Mouse (Mus musculus) megakaryocyte, adult 5-6 weeks (primary cell): Measurements from ENCODE around the gene Rpl19. TPM values are rescaled to one million over a fixed set of nuclear protein-coding genes. Genes with fewer than 3 reads are reported as not detected.

Experiments used
- ATAC-seq: 2 replicates; pipeline ENCODE4 v1.8.0; 2016; ENCODE audit warnings: mild to moderate bottlenecking, inconsistent platforms; ENCODE audit not compliant: poor library complexity, severe bottlenecking
- total RNA-seq, 2 experiments: library from RNA; stranded (forward) in 1 of 2; stranded (reverse) in 1 of 2; fragments of 153-499, 151-499 nt in 1 of 2; fragments of 221-1000, 200-1000 nt in 1 of 2; gene quantifications; 2 replicates each; pipeline versions ENCODE4 v1.2.3 to v1.2.4; 2015 to 2017

The Rpl19 gene
- total RNA-seq (2015) (2,687 and 2,729 TPM in 2 replicates), total RNA-seq (2017) (1,233 and 1,246 TPM in 2 replicates)

DNA sequence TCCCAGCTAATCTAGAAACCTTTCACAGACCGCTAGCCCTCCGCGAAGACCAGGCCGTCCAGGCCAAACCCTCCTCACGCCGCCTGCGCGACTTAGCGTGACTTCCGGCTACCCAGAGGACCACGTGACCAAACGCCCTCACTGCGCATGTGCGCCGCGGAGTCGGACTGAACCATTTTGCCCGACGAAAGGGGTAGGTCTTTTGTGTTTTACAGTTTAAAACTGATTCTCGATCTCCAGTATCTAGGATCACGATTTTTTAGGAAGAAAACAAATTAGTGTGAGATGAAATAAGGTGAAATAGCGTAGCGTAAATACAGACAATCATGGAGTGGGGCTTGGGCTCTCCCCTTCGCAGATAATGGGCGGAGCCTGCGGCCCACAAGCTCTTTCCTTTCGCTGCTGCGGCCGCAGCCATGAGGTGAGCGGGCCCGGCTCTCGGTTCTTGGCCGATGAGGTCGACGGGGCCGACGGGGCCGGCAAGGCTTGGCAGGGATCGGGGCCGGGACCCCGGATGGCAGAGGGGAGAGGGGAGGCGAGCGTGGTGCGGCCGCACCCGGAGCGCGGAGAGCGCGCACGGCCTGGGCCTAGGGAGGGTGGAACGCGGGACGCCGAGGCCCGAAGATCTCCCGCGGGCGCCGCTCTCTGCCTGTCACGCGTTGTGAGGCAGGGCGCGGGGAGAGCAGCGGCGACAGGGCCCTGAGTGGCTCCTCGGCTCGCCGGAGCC, at the start of gene Rpl19:
Rpl19 (plus strand) TSS at position 141 of the 727 bp plus-strand sequence.
- peak; percentile 86 for ATAC-seq

DNA sequence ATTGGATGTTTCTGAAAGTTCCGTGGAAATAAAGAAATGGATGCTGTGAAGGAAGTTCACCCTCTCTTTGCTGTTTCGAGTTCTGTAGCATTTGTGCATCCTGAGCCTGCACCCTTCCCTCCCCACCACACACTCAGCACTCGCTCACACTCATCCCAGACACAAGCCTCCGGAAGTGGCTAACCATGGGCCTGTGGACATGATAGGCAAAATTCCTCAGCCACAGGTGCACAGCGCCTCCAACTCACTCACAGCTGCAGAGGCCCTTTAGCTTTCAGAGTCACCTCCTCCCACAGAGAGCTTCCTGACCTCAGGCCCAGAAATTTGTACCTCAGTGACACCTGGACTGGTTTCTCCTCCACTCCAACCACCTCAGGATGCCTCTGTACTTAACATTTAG, 48.7 kb upstream of the Rpl19 start:
- no peak for ATAC-seq

DNA sequence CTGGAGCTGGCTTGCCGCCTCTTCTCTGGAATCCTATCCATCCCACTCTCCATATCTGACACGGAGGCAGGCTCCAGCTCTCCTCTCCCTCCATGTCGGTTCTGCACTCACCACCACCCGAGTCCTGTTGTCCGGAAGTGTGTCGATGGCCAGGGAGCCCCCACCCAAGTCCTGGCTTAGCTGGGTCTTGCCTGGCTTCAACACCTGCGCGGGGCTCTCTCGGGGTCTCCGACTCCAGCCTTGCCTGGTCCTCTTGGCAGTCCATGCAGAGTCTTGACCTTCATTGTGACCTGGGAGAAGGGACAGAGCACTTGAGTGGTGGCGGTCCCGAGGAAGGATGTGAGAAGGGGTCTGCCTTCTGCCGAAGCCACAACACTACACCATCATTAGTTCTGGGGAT, 48.1 kb upstream of the Rpl19 start:
- no peak for ATAC-seq

DNA sequence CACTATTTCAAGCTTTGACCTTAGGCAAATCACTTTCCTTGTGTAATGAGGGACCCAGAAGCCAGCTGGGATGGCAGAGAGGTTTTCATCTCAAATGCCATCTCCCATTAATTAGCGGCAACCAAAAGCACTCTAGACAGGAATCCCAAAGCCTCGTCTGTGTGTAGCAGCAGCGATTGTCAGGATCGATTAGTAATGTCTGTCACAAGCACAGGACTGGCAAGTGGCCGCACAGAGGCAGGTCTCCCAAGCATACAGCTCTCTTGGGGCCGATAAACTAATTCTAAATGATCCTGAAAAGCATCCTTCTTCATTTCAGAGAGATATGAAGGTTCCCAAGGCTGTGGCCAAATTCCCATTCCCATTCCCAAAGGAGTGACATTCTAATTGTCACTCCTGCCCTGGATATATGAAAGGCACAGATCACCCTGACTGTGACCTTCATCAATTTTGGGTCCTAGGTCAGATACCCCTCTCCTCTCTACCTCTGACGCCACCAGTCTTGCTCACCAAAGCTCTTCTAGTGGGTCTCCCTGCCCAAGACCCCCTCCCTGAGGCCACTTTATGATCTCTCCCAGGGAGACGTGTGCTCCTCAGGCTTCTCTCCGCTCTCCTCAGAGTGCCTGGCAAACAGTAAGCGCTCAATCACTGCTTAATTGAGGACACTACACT, 46.5 kb upstream of the Rpl19 start:
- no peak for ATAC-seq

DNA sequence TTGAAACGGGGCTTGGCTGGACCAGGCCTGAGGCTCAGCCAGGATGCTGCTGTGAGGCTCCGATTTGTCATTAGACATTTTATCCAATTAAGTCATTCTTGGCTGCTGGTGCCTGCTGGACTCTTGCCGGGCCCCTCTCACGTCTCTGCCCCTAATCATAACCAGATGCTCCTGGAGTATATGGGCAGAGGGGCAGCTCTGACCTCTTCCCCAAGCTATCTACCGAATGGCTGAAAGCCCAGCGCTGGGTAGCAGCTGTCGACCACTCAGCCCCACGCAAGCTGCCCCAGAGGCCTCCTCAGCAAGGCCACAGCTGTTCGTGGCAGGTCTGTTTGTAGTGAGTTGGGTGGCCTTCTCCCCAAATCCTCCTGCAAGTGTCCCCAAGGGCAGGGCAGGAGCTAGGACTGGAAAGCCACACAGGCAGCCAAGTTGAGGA, 46.0 kb upstream of the Rpl19 start:
- no peak for ATAC-seq

DNA sequence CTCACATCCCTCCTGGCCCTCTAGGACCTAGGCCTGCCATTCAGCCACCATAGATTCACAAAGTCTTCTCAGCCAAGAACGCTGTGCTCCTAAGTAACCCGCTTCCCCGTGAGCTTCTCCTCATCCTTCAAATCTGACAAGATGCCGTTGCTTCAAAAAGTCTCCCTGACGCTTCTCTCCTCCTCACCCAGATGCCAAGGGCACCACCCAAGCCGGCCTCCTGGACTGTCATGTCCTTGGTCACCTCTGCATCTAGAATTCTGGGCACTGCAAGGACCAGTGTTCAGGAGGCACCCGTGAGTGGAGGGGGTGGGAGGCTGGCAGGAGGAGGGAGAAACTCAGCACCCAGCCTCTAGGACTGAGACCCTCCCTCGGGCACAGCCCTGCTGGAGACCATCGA, 43.8 kb upstream of the Rpl19 start:
- no peak for ATAC-seq

DNA sequence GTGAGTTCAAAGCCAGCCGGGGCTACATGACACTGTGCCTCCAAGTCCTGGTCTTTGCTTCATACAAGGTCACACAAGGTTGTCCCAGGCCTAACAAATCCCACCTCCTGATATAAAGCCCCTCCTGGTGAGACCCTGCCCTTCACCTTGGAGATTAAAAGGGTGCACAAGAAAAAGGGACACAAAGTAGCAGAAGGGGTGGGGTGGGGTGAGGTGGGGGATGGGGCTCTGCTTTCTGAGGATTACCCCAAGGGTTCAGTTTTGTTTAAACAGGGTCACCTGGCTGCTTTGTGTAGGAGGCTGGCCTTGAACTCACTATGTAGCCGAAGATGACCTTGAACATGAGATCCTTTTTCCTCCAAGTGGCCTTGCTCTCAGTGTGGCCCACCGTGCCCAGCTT, 43.0 kb upstream of the Rpl19 start:
- no peak for ATAC-seq

DNA sequence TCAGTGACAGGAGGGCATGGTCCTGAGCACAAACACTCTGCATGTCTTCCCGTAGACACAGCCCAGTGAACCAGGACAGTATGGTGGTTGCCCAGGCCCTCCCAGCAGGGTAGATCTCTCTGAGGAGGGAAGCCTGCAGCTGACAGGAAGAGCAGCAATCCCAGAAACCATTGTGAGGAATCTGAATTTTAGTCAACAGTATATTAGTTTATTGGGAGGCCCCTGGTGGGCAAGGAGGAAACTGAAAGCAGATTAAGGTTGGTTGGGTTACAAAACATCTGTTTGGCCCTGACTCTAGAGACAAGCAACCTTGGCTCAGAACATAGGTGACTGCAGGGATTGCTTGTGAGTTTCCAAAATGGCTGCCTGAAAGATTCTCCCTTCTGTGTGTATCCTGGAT, 42.5 kb upstream of the Rpl19 start:
- no peak for ATAC-seq

DNA sequence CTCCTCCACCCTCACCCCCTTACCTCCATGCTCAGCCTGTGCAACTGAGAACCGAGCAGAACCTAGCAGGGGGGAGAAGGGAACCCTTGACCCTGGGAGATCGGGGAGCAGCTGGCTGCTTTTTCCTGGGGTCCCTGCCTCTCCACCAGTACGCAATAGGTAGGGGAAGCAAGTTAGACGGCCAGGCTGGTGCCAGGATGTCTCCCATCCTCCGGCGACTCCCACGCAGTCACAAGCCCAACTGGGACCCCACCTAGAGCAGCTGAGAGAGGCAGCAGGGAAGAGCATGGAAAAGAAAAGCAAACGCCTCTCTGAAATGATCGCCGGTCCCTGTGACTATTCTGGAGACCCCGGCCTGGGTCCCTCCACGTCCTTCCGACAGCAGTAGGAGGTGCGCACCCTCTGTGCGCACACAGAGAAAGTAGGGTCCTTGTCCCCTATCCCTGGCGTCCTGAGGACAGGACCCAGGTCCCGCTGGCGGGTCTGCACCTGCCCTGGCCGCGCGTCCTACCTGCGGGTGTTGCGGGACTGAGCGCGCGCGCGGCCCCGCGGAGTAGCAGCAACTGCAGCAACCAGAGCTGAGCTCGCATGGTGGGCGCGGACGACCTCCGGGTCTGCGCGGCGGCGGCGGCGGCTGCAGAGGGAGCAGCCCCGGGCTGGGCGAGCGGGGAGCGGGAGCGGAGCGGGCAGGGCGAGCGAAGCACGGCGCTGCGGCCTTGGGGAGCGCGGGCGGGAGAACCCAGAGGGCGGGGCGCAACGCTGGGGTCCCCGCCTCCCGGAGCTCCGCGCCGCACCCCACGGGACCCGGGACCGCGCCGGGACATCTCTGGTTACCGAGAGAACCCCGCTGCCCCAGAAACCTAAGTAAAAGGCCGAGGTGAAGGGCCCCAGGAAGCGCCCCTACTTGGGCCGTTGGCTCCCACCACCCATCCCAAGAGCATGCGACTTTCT, 40.5 kb upstream of the Rpl19 start, which contains the start of gene Plxdc1:
Plxdc1 (minus strand) TSS at position 718 of the 951 bp plus-strand sequence.
- 0 out of 2 replicates have a peak, but pooled peaks have one; percentile 17 for ATAC-seq

DNA sequence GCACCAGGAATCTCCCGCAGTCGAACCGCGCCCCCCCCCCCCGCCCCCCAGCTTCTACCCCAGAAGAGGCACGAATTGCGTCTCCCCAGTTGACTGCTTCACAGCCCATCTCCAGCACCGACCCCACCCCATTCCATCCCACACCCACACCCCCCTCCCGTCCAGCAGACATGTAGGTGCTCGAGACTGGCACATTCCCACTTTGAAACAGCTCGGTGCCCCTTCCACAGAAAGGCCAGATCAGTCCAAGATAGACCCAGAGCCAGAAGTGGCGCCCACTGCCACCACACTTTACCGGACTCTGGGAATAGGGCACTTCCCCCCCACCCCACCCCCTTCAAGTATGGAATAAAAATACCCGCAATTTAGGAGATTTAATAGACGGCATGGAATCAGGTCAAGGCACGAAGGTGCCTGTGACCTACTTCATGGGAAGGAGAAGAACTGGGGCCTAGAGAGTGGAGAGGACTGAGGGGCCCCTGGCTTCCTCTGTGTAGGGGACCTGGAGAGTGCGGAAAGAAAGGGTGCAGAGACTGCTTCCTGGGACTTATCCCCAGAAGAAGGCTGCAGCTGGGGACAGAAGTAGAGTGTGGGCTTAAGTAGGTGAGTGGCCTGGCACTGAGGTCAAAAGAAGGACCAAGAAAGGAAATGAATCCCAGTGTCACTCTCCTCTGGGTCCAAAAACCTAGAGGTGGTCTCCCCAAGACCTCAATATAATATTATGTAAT, 39.6 kb upstream of the Rpl19 start:
- ATAC-seq, result no peak

DNA sequence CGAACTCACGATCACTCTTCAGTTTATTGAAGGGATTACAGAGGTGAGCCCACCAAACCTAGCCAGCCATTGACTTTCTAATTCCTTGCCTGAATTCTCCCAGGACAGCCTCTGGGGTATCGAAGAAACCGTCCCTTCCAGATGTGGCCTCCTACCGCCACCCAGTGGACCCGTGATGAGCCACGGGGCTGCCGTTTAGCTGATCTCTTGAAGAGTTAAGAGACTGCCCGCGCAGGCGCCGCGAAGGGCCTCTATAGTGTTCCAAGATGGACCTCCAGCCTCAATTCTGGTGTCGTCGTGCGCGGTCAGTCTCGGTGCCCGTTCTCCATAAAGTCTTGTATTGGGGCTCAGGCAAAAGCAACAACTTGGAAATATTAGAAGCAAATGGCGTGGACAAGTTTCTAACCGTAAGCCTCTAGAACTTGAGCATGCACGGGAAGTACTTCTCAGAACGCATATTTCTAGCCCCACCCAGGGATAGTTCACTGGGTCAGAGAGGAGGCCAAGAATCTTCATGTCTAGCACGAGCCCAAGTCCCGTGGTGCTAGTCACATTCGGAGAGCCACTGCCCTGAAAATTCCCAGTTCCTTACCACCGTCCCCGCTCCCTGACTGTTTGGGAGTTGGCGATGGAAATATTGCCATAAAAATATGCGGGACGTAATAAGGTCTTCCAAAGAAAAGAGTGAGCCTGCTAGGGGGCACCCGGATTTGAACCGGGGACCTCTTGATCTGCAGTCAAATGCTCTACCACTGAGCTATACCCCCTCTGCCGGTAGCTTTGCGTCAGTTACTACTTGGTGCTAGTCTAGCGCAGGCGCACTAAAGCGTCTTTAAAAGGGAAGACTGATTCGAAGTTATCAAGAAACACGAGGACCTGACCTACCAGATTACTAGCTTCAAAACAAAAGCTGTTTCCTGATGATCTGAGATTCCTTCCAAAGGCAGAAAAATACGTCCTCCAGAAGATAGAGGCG, 38.7 kb upstream of the Rpl19 start:
- ATAC-seq, result peak; percentile 73

DNA sequence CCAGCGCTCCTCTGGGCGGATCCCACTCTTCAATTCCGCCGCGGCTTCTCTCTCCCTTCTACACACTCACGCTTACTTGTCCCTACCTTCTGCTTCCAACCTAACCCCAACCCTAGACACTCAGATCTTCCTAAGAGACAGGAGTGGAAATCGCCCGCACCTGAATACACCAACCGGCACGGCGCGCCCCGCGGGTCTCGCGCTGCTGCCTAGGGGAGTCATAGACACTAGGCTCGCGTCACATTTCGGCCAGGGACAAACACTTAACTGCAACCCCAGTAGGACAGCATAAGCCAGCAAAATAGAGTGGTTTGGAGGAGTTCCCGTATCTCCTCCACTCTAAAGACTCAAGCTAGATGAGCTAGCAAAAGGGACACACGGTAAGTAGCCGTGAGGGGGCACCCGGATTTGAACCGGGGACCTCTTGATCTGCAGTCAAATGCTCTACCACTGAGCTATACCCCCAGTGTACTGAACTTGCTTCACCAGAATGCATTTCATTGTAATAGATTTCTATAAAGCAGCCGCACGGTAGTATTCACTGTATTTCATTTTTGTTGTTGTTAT, 37.9 kb upstream of the Rpl19 start:
- peak; percentile 55 for ATAC-seq

DNA sequence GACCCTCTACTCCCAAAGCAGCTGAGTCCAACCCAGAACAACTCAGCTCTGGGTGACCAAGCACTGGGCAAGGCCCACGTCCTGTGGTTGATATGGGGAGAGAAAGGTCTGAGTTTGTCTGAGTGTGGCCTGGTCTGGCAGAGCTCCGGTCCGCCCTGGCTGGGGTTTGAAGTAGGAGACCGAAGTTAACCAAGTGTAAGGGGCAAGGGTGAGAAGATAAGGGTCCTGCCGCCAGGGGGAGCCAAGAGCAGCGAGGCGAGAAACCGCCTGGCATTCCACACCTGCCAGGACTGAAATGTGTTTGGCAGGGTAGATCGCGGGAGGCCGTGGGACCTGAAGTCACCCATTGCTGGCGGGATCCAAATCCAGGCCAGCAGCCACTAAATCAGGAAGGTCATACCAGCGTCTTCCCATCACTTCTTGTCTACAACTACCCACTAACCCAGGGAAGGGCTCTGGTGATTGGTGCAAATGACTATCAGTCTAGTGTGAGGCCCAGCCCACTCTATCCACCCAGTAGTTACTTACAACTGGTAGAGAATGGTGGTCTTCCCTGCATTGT, 31.9 kb upstream of the Rpl19 start:
- peak; percentile 73 for ATAC-seq

DNA sequence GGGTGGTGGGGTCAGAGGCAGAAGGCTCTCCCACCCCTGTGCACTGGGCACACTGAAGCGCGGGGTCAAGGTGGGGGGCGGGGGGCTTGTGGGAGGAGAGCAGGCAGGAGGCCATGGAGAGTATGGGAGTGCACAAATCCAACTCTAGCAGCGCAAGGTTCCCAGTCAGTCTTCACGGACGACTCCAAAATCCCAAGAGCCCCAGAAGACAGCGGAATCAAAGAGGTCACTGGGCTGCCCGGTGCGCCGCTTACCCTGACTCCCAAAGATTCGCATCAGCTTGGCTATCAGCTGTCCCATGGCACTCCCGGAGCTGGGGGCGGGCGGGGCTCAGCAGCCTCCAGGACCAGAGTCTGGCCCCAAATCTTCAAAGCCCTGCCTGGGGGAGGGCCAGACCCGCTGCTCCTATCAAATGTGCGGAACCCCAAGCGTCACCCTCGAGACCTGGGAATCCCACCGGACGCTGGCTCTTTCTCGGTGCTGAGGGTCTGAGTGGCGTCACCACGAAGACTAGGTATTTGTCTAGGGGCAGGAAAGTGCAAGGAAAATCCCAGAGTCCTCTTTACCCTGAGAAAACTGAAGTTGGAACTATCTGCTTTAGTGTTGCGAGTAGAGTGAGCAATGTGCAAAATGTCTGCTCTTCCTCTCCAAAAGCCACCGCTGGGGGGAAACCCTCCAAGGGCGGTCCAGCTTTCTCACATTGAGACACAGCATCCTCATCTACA, 30.8 kb upstream of the Rpl19 start, which contains the start of gene Arl5c:
Arl5c (minus strand) TSS at position 618 of the 725 bp plus-strand sequence.
- peak; percentile 58 for ATAC-seq

DNA sequence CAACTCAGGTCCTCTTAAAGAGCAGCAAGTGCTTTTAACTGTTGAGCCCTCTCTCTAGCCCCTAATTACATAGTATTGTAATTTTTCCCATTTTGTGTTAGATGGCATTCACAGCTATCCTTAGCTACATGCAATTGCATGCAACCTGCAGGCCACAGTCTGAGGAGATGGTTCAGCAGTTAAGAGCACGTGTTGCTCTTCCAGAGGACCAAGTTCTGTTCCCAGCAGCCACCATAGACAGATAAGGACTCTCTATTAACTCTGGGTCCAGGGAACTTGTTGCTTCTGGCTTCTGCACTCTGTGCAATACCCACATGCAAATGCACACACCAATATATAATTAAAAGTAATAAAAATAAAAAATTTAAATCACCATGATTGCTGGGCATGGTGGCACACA, 29.8 kb upstream of the Rpl19 start:
- ATAC-seq, result no peak

DNA sequence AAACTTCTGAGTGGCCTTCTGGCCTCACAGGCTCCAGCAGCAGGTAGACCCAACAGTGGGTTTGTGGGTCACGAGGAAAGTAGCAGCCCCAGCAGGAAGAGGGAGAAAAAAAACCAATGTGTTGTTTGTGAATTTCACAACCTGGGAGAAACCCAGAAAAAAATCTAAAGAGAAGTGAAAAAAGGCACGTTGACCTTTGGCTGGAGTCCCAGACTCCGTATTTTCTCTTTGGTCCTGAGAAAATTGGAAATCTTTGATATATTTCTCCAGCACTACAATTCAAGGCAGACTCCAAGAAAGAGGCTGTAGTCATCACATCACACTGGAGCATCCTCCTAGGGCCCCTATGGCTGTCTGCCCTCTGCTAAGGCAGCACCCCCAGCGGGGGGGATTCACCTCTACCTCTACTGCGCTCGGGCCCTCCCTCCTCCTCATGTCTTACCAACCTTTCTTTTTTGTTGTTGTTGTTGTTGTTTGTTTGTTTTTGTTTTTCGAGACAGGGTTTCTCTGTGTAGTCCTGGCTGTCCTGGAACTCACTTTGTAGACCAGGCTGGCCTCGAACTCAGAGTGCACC, 29.0 kb upstream of the Rpl19 start:
- no peak for ATAC-seq

DNA sequence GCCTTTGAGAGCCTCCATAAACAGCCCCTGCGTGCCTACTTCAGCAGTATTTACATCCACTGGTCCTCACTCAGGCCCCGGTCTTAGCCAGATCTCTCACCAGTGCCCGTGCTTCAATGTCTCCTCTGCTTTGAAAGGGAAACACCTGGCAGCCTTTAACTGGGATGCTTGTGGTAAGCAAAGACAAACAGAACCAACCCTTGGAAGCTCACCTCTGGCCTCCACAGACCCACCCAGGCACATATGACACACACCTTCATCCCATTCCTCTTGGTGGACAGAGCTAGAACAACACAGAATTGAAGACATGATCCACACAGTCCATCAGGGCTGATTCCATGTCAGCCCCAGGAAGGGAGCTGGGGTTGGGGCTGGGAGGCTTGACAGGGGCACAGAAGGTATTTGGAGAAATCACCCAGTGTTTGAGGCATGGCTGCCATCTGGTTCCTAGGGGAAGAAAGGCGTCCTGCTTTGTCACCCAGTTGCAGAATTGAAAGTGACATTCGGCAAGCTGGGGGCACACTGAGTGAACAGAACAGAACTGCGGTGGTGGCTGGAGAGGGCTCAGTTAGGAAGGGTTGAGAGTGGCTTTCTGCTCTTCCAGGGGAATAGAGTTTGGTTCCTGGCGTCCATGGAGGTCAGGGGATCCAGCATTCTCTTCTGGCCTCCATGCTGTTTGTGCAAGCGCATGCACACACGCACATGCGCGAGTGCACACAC, 28.3 kb upstream of the Rpl19 start:
- no peak for ATAC-seq
